8 mouse cellular contexts compared by ENCODE assay signal in genomic region chr10:94072916-94073465, GRCm38 (mm10). TPM values are rescaled to one million over a fixed set of nuclear protein-coding genes. Genes with fewer than 3 reads are reported as not detected.
DNase-seq lines count a peak whose midpoint lies in the region; ATAC-seq lines count a peak whose summit lies in the region.

No protein-coding gene starts in this region.

- H3K4me2 ChIP-seq in hindbrain, embryonic 13.5 days = no peak overlapping the region
- H3K4me2 ChIP-seq in hindbrain, embryonic 11.5 days (replicated peaks; ENCODE audit: low read depth, low read length) = no peak overlapping the region
- no peak overlapping the region for H3K4me2 ChIP-seq in midbrain, embryonic 15.5 days

- H3K27ac ChIP-seq in hindbrain, embryonic 13.5 days = peak overlapping the region; percentile 48
- H3K27ac ChIP-seq in hindbrain, embryonic 11.5 days (ENCODE audit: low read depth, low read length) = no peak overlapping the region
- H3K27ac ChIP-seq in embryonic facial prominence, embryonic 10.5 days (replicated peaks) = peak overlapping the region; percentile 40; the same call in 1 of the 2 replicates
- no peak overlapping the region for H3K27ac ChIP-seq in midbrain, embryonic 15.5 days

- no peak for ATAC-seq in hindbrain, embryonic 13.5 days (ENCODE audit: low FRiP score)
- no peak for ATAC-seq in hindbrain, embryonic 11.5 days (ENCODE audit: low FRiP score)
- ATAC-seq in inflammation-experienced regulatory T-cells, adult 6 months = peak; percentile 39
- peak; percentile 78 for ATAC-seq in megakaryocyte progenitor cell, adult 5-6 weeks (replicated peaks; ENCODE audit: poor library complexity)
- ATAC-seq in midbrain, embryonic 15.5 days (replicated peaks) = no peak

- 0 out of 2 replicates have a peak, but pooled peaks cover 4% of the 10 kb centered on the region for H3K36me3 ChIP-seq in hindbrain, embryonic 13.5 days
- no peaks in the 10 kb centered on the region for H3K36me3 ChIP-seq in hindbrain, embryonic 11.5 days (ENCODE audit: control insufficient read depth, insufficient read depth, low read length)
- peaks cover 15% of the 10 kb centered on the region for H3K36me3 ChIP-seq in embryonic facial prominence, embryonic 10.5 days (replicated peaks)
- no peaks in the 10 kb centered on the region for H3K36me3 ChIP-seq in midbrain, embryonic 15.5 days (replicated peaks)

- H3K9ac ChIP-seq in hindbrain, embryonic 13.5 days = no peak overlapping the region
- no peak overlapping the region for H3K9ac ChIP-seq in hindbrain, embryonic 11.5 days (ENCODE audit: low read depth, low read length)
- H3K9ac ChIP-seq in midbrain, embryonic 15.5 days = no peak overlapping the region

- H3K9me3 ChIP-seq in hindbrain, embryonic 13.5 days = no peaks in the 10 kb centered on the region
- no peaks in the 10 kb centered on the region for H3K9me3 ChIP-seq in hindbrain, embryonic 11.5 days (ENCODE audit: control insufficient read depth, low read length)
- no peaks in the 10 kb centered on the region for H3K9me3 ChIP-seq in embryonic facial prominence, embryonic 10.5 days
- H3K9me3 ChIP-seq in midbrain, embryonic 15.5 days = no peaks in the 10 kb centered on the region

- 79% methylated on average over 4 of the region's 4 CpGs for WGBS in hindbrain, embryonic 13.5 days
- WGBS in hindbrain, embryonic 11.5 days = 84% methylated on average over 4 of the region's 4 CpGs
- WGBS in embryonic facial prominence, embryonic 10.5 days = 64% methylated on average over 4 of the region's 4 CpGs
- WGBS in midbrain, embryonic 15.5 days = 83% methylated on average over 4 of the region's 4 CpGs

- H3K4me3 ChIP-seq in hindbrain, embryonic 13.5 days = no peak overlapping the region
- no peak overlapping the region for H3K4me3 ChIP-seq in hindbrain, embryonic 11.5 days (ENCODE audit: low read depth, low read length)
- H3K4me3 ChIP-seq in embryonic facial prominence, embryonic 10.5 days = no peak overlapping the region
- H3K4me3 ChIP-seq in midbrain, embryonic 15.5 days = no peak overlapping the region

- DNase-seq in hindbrain, embryonic 11.5 days (ENCODE audit: low spot score) = no peak
- no peak for DNase-seq in embryonic facial prominence, embryonic 10.5 days (ENCODE audit: low spot score)
- no peak for DNase-seq in thymus, postnatal 4 days
- DNase-seq in kidney, postnatal 36 days = no peak

- H3K4me1 ChIP-seq in hindbrain, embryonic 13.5 days (replicated peaks) = peaks cover 22% of the 10 kb centered on the region
- no peaks in the 10 kb centered on the region for H3K4me1 ChIP-seq in hindbrain, embryonic 11.5 days (replicated peaks; ENCODE audit: control insufficient read depth, insufficient read depth, low read length)
- H3K4me1 ChIP-seq in embryonic facial prominence, embryonic 10.5 days = peaks cover 35% of the 10 kb centered on the region
- H3K4me1 ChIP-seq in midbrain, embryonic 15.5 days = no peaks in the 10 kb centered on the region

- H3K27me3 ChIP-seq in hindbrain, embryonic 13.5 days = no peaks in the 10 kb centered on the region
- H3K27me3 ChIP-seq in hindbrain, embryonic 11.5 days (ENCODE audit: control insufficient read depth, insufficient read depth, low read length) = no peaks in the 10 kb centered on the region
- no peaks in the 10 kb centered on the region for H3K27me3 ChIP-seq in embryonic facial prominence, embryonic 10.5 days (replicated peaks; ENCODE audit: low read depth, poor library complexity, severe bottlenecking)
- H3K27me3 ChIP-seq in midbrain, embryonic 15.5 days (replicated peaks) = no peaks in the 10 kb centered on the region

RNA-seq across cellular contexts. Expression of gene Fgd6, which starts 37.2 kb away (rescaled TPM):
- polyA plus RNA-seq in hindbrain, embryonic 13.5 days (2015; fragmentation: Nextera tagmentation; extraction: Ambion mirVana) = 3.0 TPM in 2 replicates
- 5.0 and 6.7 TPM in 2 replicates for polyA plus RNA-seq in hindbrain, embryonic 11.5 days (2014; fragmentation: Nextera tagmentation; extraction: Ambion mirVana)
- 4.0 and 4.5 TPM in 2 replicates for polyA plus RNA-seq in embryonic facial prominence, embryonic 10.5 days (2016; fragmentation: Nextera tagmentation; extraction: Ambion mirVana)
- 1 to 10 TPM in 2 of 3 experiments, under 1 TPM in 1; 0.50 to 1.6 (median 1.5) TPM for polyA plus RNA-seq in inflammation-experienced regulatory T-cells, adult 6 months (2017; shearing (Covaris generic))
- total RNA-seq in megakaryocyte progenitor cell, adult 5-6 weeks (2015) = 1.0 and 1.6 TPM in 2 replicates
- total RNA-seq in megakaryocyte progenitor cell, adult 5-6 weeks (2017) = 0.58 and 1.6 TPM in 2 replicates
- polyA plus RNA-seq in midbrain, embryonic 15.5 days (2015; fragmentation: Nextera tagmentation; extraction: Ambion mirVana) = 2.3 and 2.5 TPM in 2 replicates

RNA-seq across cellular contexts. Expression of gene Vezt, which starts 37.4 kb away (rescaled TPM):
- 65.4 and 66.1 TPM in 2 replicates for polyA plus RNA-seq in hindbrain, embryonic 13.5 days (2015; fragmentation: Nextera tagmentation; extraction: Ambion mirVana)
- 45.0 and 45.6 TPM in 2 replicates for polyA plus RNA-seq in hindbrain, embryonic 11.5 days (2014; fragmentation: Nextera tagmentation; extraction: Ambion mirVana)
- 24.8 and 25.0 TPM in 2 replicates for polyA plus RNA-seq in embryonic facial prominence, embryonic 10.5 days (2016; fragmentation: Nextera tagmentation; extraction: Ambion mirVana)
- 10 to 100 TPM; 10.3 to 13.7 (median 10.3) TPM for polyA plus RNA-seq in inflammation-experienced regulatory T-cells, adult 6 months (2017; shearing (Covaris generic))
- 4.9 and 5.8 TPM in 2 replicates for total RNA-seq in megakaryocyte progenitor cell, adult 5-6 weeks (2015)
- 16.4 and 16.7 TPM in 2 replicates for total RNA-seq in megakaryocyte progenitor cell, adult 5-6 weeks (2017)
- 59.0 and 62.5 TPM in 2 replicates for polyA plus RNA-seq in midbrain, embryonic 15.5 days (2015; fragmentation: Nextera tagmentation; extraction: Ambion mirVana)

Comparison
In these comparisons a context has a peak if more than half of its experiments do, and no peak if none do; other contexts are left out.
1. H3K27ac ChIP-seq: peak in hindbrain, embryonic 13.5 days (single experiment) and embryonic facial prominence, embryonic 10.5 days (single experiment); none in hindbrain, embryonic 11.5 days (single experiment) and midbrain, embryonic 15.5 days (single experiment).
2. ATAC-seq: peak in inflammation-experienced regulatory T-cells, adult 6 months (single experiment) and megakaryocyte progenitor cell, adult 5-6 weeks (single experiment); none in hindbrain, embryonic 13.5 days (single experiment), hindbrain, embryonic 11.5 days (single experiment) and midbrain, embryonic 15.5 days (single experiment).